Mouse (Mus musculus) heart, adult 2 months (tissue): ENCODE measurements around the gene Tldc2.

ENCODE experiments used
- CTCF ChIP-seq: fragments of 200-600 bp; IDR thresholded peaks from 2 replicates; pipeline ENCODE4 v1.8.1; 2022; ENCODE audit warnings: antibody characterized with exemption, mild to moderate bottlenecking, moderate library complexity
- EP300 ChIP-seq: fragments of 200-500 bp; IDR thresholded peaks from 2 replicates; pipeline ENCODE4 v1.6.1; 2011; ENCODE audit warnings: low read depth, low read length, control low read depth; ENCODE audit not compliant: insufficient read depth
- POLR2A ChIP-seq: fragments of 200-500 bp; IDR thresholded peaks from 2 replicates; pipeline ENCODE4 v1.6.1; 2011; ENCODE audit warnings: mild to moderate bottlenecking, low read depth, low read length, control low read depth; ENCODE audit not compliant: insufficient read depth

- TF ChIP-seq POLR2A (no peak), CTCF (no peak), EP300 (no peak)
These were observed 29.7 kb upstream of the Tldc2 start for GRCm38 (mm10) chr2:157057186-157057585.
